Mouse (Mus musculus): ENCODE data around the gene Trim65.

- TF ChIP-seq CTCF (IDR thresholded peaks at IDR 0.05; ENCODE audit: extremely low read depth, insufficient read depth, low read length), result no peak
- no peak for TF ChIP-seq POLR2A (IDR thresholded peaks at IDR 0.05; ENCODE audit: extremely low read depth, insufficient read depth, low read length)
These were observed 12.5 kb upstream of the Trim65 start for GRCm38 (mm10) chr11:116143468-116143867.
